Mouse (Mus musculus): ENCODE data around the gene Ube2g1. TPM values are rescaled to one million over a fixed set of nuclear protein-coding genes. Genes with fewer than 3 reads are reported as not detected.

Gene Ube2g1
- polyA plus RNA-seq, 2 experiments = 7.5 to 21.7 TPM

- no peak overlapping the region for H3K4me3 ChIP-seq (ENCODE audit: insufficient read depth in 1 of 2, low read depth in 2 of 2, low read length in 2 of 2)
- no peaks in the 10 kb centered on the region for H3K4me1 ChIP-seq (replicated peaks; ENCODE audit: control insufficient read depth in 2 of 2, insufficient read depth in 2 of 2, low read length in 1 of 2)
- H3K36me3 ChIP-seq (replicated peaks; ENCODE audit: control insufficient read depth, insufficient read depth, low read depth) = peaks cover 17% of the 10 kb centered on the region
- WGBS (ENCODE audit: insufficient replicate concordance) = 35% methylated on average over 2 of the region's 2 CpGs
- ATAC-seq (ENCODE audit: insufficient read depth) (no peak), DNase-seq (ENCODE audit: low read depth in 3 of 3, low spot score in 3 of 3) (no peak)
- no peaks in the 10 kb centered on the region for H3K27me3 ChIP-seq (ENCODE audit: control insufficient read depth, insufficient read depth, low read length)
- TF ChIP-seq EP300 (IDR thresholded peaks at IDR 0.05; ENCODE audit: low read depth) (no peak), CTCF (IDR thresholded peaks at IDR 0.05; ENCODE audit: low read depth) (no peak)
- no peak overlapping the region for H3K4me2 ChIP-seq (ENCODE audit: low read depth)
- no peak overlapping the region for H3K27ac ChIP-seq
- no peak overlapping the region for H3K9ac ChIP-seq (replicated peaks)
- H3K9me3 ChIP-seq (ENCODE audit: control insufficient read depth, low read length) = no peaks in the 10 kb centered on the region
Measured at GRCm38 (mm10) chr11:72723165-72723564, 116.1 kb downstream of the Ube2g1 start.

GRCm38 (mm10) chr11:72723871-72724270, 116.8 kb downstream of the Ube2g1 start:
- H3K4me3 ChIP-seq (ENCODE audit: insufficient read depth in 1 of 2, low read depth in 2 of 2, low read length in 2 of 2) = no peak overlapping the region
- H3K27me3 ChIP-seq (ENCODE audit: control insufficient read depth, insufficient read depth, low read length) = no peaks in the 10 kb centered on the region
- ATAC-seq (ENCODE audit: insufficient read depth) (no peak), DNase-seq (ENCODE audit: low read depth in 3 of 3, low spot score in 3 of 3) (peak in 2 of 3 experiments; percentile 7 to 23)
- H3K27ac ChIP-seq = no peak overlapping the region
- H3K36me3 ChIP-seq (replicated peaks; ENCODE audit: control insufficient read depth, insufficient read depth, low read depth) = peaks cover 20% of the 10 kb centered on the region
- H3K4me2 ChIP-seq (ENCODE audit: low read depth) = no peak overlapping the region
- no peaks in the 10 kb centered on the region for H3K4me1 ChIP-seq (replicated peaks; ENCODE audit: control insufficient read depth in 2 of 2, insufficient read depth in 2 of 2, low read length in 1 of 2)
- H3K9ac ChIP-seq (replicated peaks) = no peak overlapping the region
- TF ChIP-seq CTCF (IDR thresholded peaks at IDR 0.05; ENCODE audit: low read depth) (peak; percentile 50), EP300 (IDR thresholded peaks at IDR 0.05; ENCODE audit: low read depth) (no peak)
- no peaks in the 10 kb centered on the region for H3K9me3 ChIP-seq (ENCODE audit: control insufficient read depth, low read length)

GRCm38 (mm10) chr11:72726023-72726422, 118.9 kb downstream of the Ube2g1 start:
- no peak overlapping the region for H3K27ac ChIP-seq
- ATAC-seq (ENCODE audit: insufficient read depth) (no peak), DNase-seq (ENCODE audit: low read depth in 3 of 3, low spot score in 3 of 3) (no peak)
- peaks cover 39% of the 10 kb centered on the region for H3K36me3 ChIP-seq (replicated peaks; ENCODE audit: control insufficient read depth, insufficient read depth, low read depth)
- no peak overlapping the region for H3K4me2 ChIP-seq (ENCODE audit: low read depth)
- H3K9ac ChIP-seq (replicated peaks) = no peak overlapping the region
- H3K9me3 ChIP-seq (ENCODE audit: control insufficient read depth, low read length) = no peaks in the 10 kb centered on the region
- TF ChIP-seq CTCF (IDR thresholded peaks at IDR 0.05; ENCODE audit: low read depth) (peak; percentile 39; the same call in 1 of the 2 replicates), EP300 (IDR thresholded peaks at IDR 0.05; ENCODE audit: low read depth) (no peak)
- H3K4me1 ChIP-seq (replicated peaks; ENCODE audit: control insufficient read depth in 2 of 2, insufficient read depth in 2 of 2, low read length in 1 of 2) = no peaks in the 10 kb centered on the region
- H3K4me3 ChIP-seq (ENCODE audit: insufficient read depth in 1 of 2, low read depth in 2 of 2, low read length in 2 of 2) = no peak overlapping the region
- H3K27me3 ChIP-seq (ENCODE audit: control insufficient read depth, insufficient read depth, low read length) = no peaks in the 10 kb centered on the region

- peaks cover 50% of the 10 kb centered on the region for H3K36me3 ChIP-seq (replicated peaks; ENCODE audit: control insufficient read depth, insufficient read depth, low read depth)
- no peak for TF ChIP-seq CTCF (IDR thresholded peaks at IDR 0.05; ENCODE audit: low read depth)
- TF ChIP-seq EP300 (IDR thresholded peaks at IDR 0.05; ENCODE audit: low read depth) = no peak
- H3K4me1 ChIP-seq (replicated peaks; ENCODE audit: control insufficient read depth in 2 of 2, insufficient read depth in 2 of 2, low read length in 1 of 2) = no peaks in the 10 kb centered on the region
- DNase-seq (ENCODE audit: low read depth in 3 of 3, low spot score in 3 of 3) (no peak), ATAC-seq (ENCODE audit: insufficient read depth) (no peak)
- no peak overlapping the region for H3K27ac ChIP-seq
- no peak overlapping the region for H3K4me3 ChIP-seq (ENCODE audit: insufficient read depth in 1 of 2, low read depth in 2 of 2, low read length in 2 of 2)
- WGBS (ENCODE audit: insufficient replicate concordance) = 87% methylated on average over 3 of the region's 3 CpGs
- H3K9ac ChIP-seq (replicated peaks) = no peak overlapping the region
- no peak overlapping the region for H3K4me2 ChIP-seq (ENCODE audit: low read depth)
- H3K27me3 ChIP-seq (ENCODE audit: control insufficient read depth, insufficient read depth, low read length) = no peaks in the 10 kb centered on the region
- no peaks in the 10 kb centered on the region for H3K9me3 ChIP-seq (ENCODE audit: control insufficient read depth, low read length)
Measured at GRCm38 (mm10) chr11:72733736-72734135, 126.7 kb downstream of the Ube2g1 start.

- 82% methylated on average over 4 of the region's 4 CpGs for WGBS (ENCODE audit: insufficient replicate concordance)
- Histone ChIP-seq H3K9me3 (ENCODE audit: control insufficient read depth, low read length) (no peaks in the 10 kb centered on the region), H3K4me2 (ENCODE audit: low read depth) (no peak overlapping the region), H3K4me1 (replicated peaks; ENCODE audit: control insufficient read depth in 2 of 2, insufficient read depth in 2 of 2, low read length in 1 of 2) (no peaks in the 10 kb centered on the region), H3K36me3 (replicated peaks; ENCODE audit: control insufficient read depth, insufficient read depth, low read depth) (peaks cover 48% of the 10 kb centered on the region), H3K4me3 (ENCODE audit: insufficient read depth in 1 of 2, low read depth in 2 of 2, low read length in 2 of 2) (no peak overlapping the region), H3K27me3 (ENCODE audit: control insufficient read depth, insufficient read depth, low read length) (no peaks in the 10 kb centered on the region), H3K9ac (replicated peaks) (no peak overlapping the region), H3K27ac (no peak overlapping the region)
- ATAC-seq (ENCODE audit: insufficient read depth) (no peak), DNase-seq (ENCODE audit: low read depth in 3 of 3, low spot score in 3 of 3) (no peak)
- no peak for TF ChIP-seq EP300 (IDR thresholded peaks at IDR 0.05; ENCODE audit: low read depth)
- no peak for TF ChIP-seq CTCF (IDR thresholded peaks at IDR 0.05; ENCODE audit: low read depth)
Measured at GRCm38 (mm10) chr11:72734840-72735518, 127.9 kb downstream of the Ube2g1 start.

Data from liver, embryonic 14.5 days (tissue).